Mouse (Mus musculus) cortical plate, adult 2 months (tissue): ENCODE measurements around the gene Ifitm10.
"Not testable (repeated sequence)": the region's sequence is repeated elsewhere in the genome, so short reads cannot be mapped to it uniquely, and the experiment has no call there.

Experiments
- CTCF ChIP-seq: fragments of 200-500 bp; IDR thresholded peaks from 2 replicates; pipeline ENCODE4 v1.5.1; 2011; ENCODE audit warnings: mild to moderate bottlenecking, control low read depth, low read length; ENCODE audit not compliant: insufficient read depth; ENCODE audit errors: extremely low read depth
- POLR2A ChIP-seq: fragments of 200-500 bp; IDR thresholded peaks from 2 replicates; pipeline ENCODE4 v1.6.1; 2011; ENCODE audit warnings: mild to moderate bottlenecking, low read length, control low read depth; ENCODE audit not compliant: insufficient read depth; ENCODE audit errors: extremely low read depth

- not testable (repeated sequence) for TF ChIP-seq POLR2A, CTCF
These were observed 76.5 kb downstream of the Ifitm10 start, which contains the start of gene Krtap5-1 for GRCm38 (mm10) chr7:142297018-142297417.
